ENCODE assay signal across 25 mouse cellular contexts in the genomic region with DNA sequence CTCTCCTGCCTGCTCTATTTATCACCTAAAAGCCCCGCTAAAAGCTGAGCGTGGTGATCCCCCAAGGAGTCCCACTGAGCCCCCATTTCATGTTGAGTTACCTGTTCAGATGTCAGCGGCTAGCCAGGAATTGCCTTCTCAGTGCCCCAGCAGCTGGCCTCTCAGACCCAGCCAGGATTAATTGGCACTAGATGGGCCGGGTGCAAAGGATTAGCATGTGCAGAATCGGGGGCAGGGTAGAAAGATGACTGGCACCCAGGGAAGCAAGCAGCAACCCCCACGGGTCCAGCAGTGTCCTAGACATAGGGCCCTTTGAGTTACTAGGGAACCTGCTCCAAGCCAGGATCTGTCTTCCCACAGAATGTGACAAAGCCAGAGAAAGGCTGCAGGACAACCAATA. TPM values are rescaled to one million over a fixed set of nuclear protein-coding genes. Genes with fewer than 3 reads are reported as not detected.
DNase-seq lines count a peak whose midpoint lies in the region; ATAC-seq and TF ChIP-seq lines count a peak whose summit lies in the region.
"Had no signal": no experiment of that assay in that cellular context is flagged by ENCODE, and none has a peak within 500 bp of the region (broad histone marks: within the 10 kb centered on the region; RNA-seq: fewer than 3 reads in every experiment).

Gene Cngb1, minus strand, starts transcription at position 155 of the 400 bp plus-strand sequence.

- H3K4me1 ChIP-seq in heart, embryonic 13.5 days, result 0 out of 2 replicates have a peak, but pooled peaks cover 8% of the 10 kb centered on the region
- H3K4me1 ChIP-seq in heart, embryonic 11.5 days (ENCODE audit: control insufficient read depth, insufficient read depth, low read length), result peaks cover 7% of the 10 kb centered on the region; the same call in 1 of the 2 replicates
- no peaks in the 10 kb centered on the region for H3K4me1 ChIP-seq in stomach, embryonic 15.5 days
- H3K4me1 ChIP-seq in stomach, postnatal 0 days (replicated peaks; ENCODE audit: control insufficient read depth, insufficient read depth), result no peaks in the 10 kb centered on the region
- H3K4me1 ChIP-seq in forebrain, embryonic 12.5 days, result peaks cover 14% of the 10 kb centered on the region
- H3K4me1 ChIP-seq: embryonic facial prominence, embryonic 13.5 days; embryonic facial prominence, embryonic 15.5 days had no signal

- H3K27me3 ChIP-seq in heart, embryonic 13.5 days (replicated peaks), result 0 out of 2 replicates have a peak, but pooled peaks cover 12% of the 10 kb centered on the region
- no peaks in the 10 kb centered on the region for H3K27me3 ChIP-seq in heart, embryonic 11.5 days (ENCODE audit: control insufficient read depth, insufficient read depth, low read length)
- H3K27me3 ChIP-seq in stomach, embryonic 15.5 days (replicated peaks), result no peaks in the 10 kb centered on the region
- no peaks in the 10 kb centered on the region for H3K27me3 ChIP-seq in stomach, postnatal 0 days (ENCODE audit: control insufficient read depth, insufficient read depth, low read length)
- no peaks in the 10 kb centered on the region for H3K27me3 ChIP-seq in forebrain, embryonic 12.5 days
- H3K27me3 ChIP-seq: embryonic facial prominence, embryonic 13.5 days; embryonic facial prominence, embryonic 15.5 days; forebrain, embryonic 15.5 days had no signal

- TF ChIP-seq CTCF in stomach, postnatal 0 days (IDR thresholded peaks at IDR 0.05; ENCODE audit: low read depth), result no peak

- H3K4me2 ChIP-seq in heart, embryonic 13.5 days, result no peak within 1 kb of the TSS
- no peak within 1 kb of the TSS for H3K4me2 ChIP-seq in heart, embryonic 11.5 days
- H3K4me2 ChIP-seq in stomach, embryonic 15.5 days, result no peak within 1 kb of the TSS
- H3K4me2 ChIP-seq in stomach, postnatal 0 days (replicated peaks; ENCODE audit: low read depth), result no peak within 1 kb of the TSS
- no peak within 1 kb of the TSS for H3K4me2 ChIP-seq in forebrain, embryonic 12.5 days
- H3K4me2 ChIP-seq: embryonic facial prominence, embryonic 13.5 days; embryonic facial prominence, embryonic 15.5 days; forebrain, embryonic 13.5 days; forebrain, embryonic 15.5 days had no signal

- H3K9me3 ChIP-seq in heart, embryonic 13.5 days, result no peaks in the 10 kb centered on the region
- no peaks in the 10 kb centered on the region for H3K9me3 ChIP-seq in heart, embryonic 11.5 days (replicated peaks; ENCODE audit: control insufficient read depth, low read length)
- no peaks in the 10 kb centered on the region for H3K9me3 ChIP-seq in stomach, embryonic 15.5 days
- H3K9me3 ChIP-seq in stomach, postnatal 0 days (ENCODE audit: control insufficient read depth, low read length), result no peaks in the 10 kb centered on the region
- no peaks in the 10 kb centered on the region for H3K9me3 ChIP-seq in forebrain, embryonic 12.5 days
- H3K9me3 ChIP-seq: embryonic facial prominence, embryonic 13.5 days; embryonic facial prominence, embryonic 15.5 days; forebrain, embryonic 10.5 days; forebrain, embryonic 13.5 days; forebrain, embryonic 15.5 days had no signal

- TF ChIP-seq EP300 in stomach, postnatal 0 days (optimal IDR thresholded peaks at IDR 0.05), result no peak

- 0 out of 2 replicates have a peak within 1 kb of the TSS, but pooled peaks have one; percentile 14 for H3K9ac ChIP-seq in heart, embryonic 13.5 days
- H3K9ac ChIP-seq in heart, embryonic 11.5 days (ENCODE audit: low read depth, low read length), result no peak within 1 kb of the TSS
- no peak within 1 kb of the TSS for H3K9ac ChIP-seq in stomach, embryonic 15.5 days
- no peak within 1 kb of the TSS for H3K9ac ChIP-seq in stomach, postnatal 0 days (ENCODE audit: low read length)
- H3K9ac ChIP-seq in forebrain, embryonic 12.5 days, result no peak within 1 kb of the TSS
- H3K9ac ChIP-seq: embryonic facial prominence, embryonic 13.5 days; embryonic facial prominence, embryonic 15.5 days; forebrain, embryonic 13.5 days; forebrain, embryonic 15.5 days had no signal

- WGBS in heart, embryonic 13.5 days, result 41% methylated on average over 6 of the region's 6 CpGs
- 36% methylated on average over 6 of the region's 6 CpGs for WGBS in heart, embryonic 11.5 days (ENCODE audit: insufficient replicate concordance)
- 40% methylated on average over 6 of the region's 6 CpGs for WGBS in stomach, embryonic 15.5 days
- 42% methylated on average over 6 of the region's 6 CpGs for WGBS in stomach, postnatal 0 days
- WGBS in forebrain, embryonic 12.5 days, result 47% methylated on average over 6 of the region's 6 CpGs

- no peak within 1 kb of the TSS for H3K4me3 ChIP-seq in heart, embryonic 13.5 days
- no peak within 1 kb of the TSS for H3K4me3 ChIP-seq in heart, embryonic 11.5 days (ENCODE audit: low read depth, low read length)
- H3K4me3 ChIP-seq in stomach, embryonic 15.5 days (replicated peaks), result no peak within 1 kb of the TSS
- no peak within 1 kb of the TSS for H3K4me3 ChIP-seq in stomach, postnatal 0 days (ENCODE audit: low read depth, low read length)
- no peak within 1 kb of the TSS for H3K4me3 ChIP-seq in forebrain, embryonic 12.5 days (replicated peaks)
- H3K4me3 ChIP-seq: embryonic facial prominence, embryonic 13.5 days; embryonic facial prominence, embryonic 15.5 days; erythroblast, embryonic 14.5 days; forebrain, embryonic 10.5 days; forebrain, embryonic 13.5 days; forebrain, embryonic 15.5 days had no signal

- H3K27ac ChIP-seq in heart, embryonic 13.5 days (replicated peaks), result no peak within 1 kb of the TSS
- no peak within 1 kb of the TSS for H3K27ac ChIP-seq in heart, embryonic 11.5 days (ENCODE audit: low read depth, low read length)
- 0 out of 2 replicates have a peak within 1 kb of the TSS, but pooled peaks have one; percentile 11 for H3K27ac ChIP-seq in stomach, embryonic 15.5 days
- no peak within 1 kb of the TSS for H3K27ac ChIP-seq in stomach, postnatal 0 days (replicated peaks)
- H3K27ac ChIP-seq in forebrain, embryonic 12.5 days, result no peak within 1 kb of the TSS
- H3K27ac ChIP-seq: embryonic facial prominence, embryonic 13.5 days; embryonic facial prominence, embryonic 15.5 days; forebrain, embryonic 10.5 days; forebrain, embryonic 13.5 days; forebrain, embryonic 15.5 days had no signal

- no peak for ATAC-seq in heart, embryonic 13.5 days (ENCODE audit: extremely low read depth, insufficient number of reproducible peaks, low FRiP score, low TSS enrichment)
- ATAC-seq in heart, embryonic 11.5 days (replicated peaks; ENCODE audit: insufficient number of reproducible peaks, low FRiP score, low TSS enrichment), result no peak
- no peak for ATAC-seq in stomach, embryonic 15.5 days (ENCODE audit: insufficient read depth, low FRiP score, low read depth)
- ATAC-seq in stomach, postnatal 0 days (ENCODE audit: low FRiP score, low TSS enrichment), result no peak
- ATAC-seq in hematopoietic stem cell, adult 5-6 weeks (replicated peaks in 1 of 2; ENCODE audit: insufficient read depth in 1 of 2, low FRiP score in 2 of 2, low TSS enrichment in 1 of 2, low read depth in 1 of 2, poor library complexity in 2 of 2, severe bottlenecking in 2 of 2), result no peak
- ATAC-seq in forebrain, embryonic 12.5 days (ENCODE audit: low FRiP score), result no peak
- ATAC-seq: forebrain, embryonic 13.5 days; forebrain, embryonic 15.5 days had no signal

- DNase-seq in stomach, postnatal 0 days (ENCODE audit: low spot score), result no peak
- peak; percentile 72 for DNase-seq in retina, postnatal 1 day
- no peak for DNase-seq in layer of hippocampus, adult 8-10 months (ENCODE audit: low spot score in 2 of 2)
- DNase-seq: adrenal gland, adult 2 months; adrenal gland, postnatal 10 days; adrenal gland, postnatal 25 days; cerebellum, adult 11 months; cerebellum, adult 18-20 months; cerebellum, adult 8-10 months; cerebellum, adult 9-11 months; cerebellum, postnatal 14 days; cerebellum, postnatal 36 days; embryo, embryonic 11 days had no signal

- no peaks in the 10 kb centered on the region for H3K36me3 ChIP-seq in heart, embryonic 13.5 days
- H3K36me3 ChIP-seq in heart, embryonic 11.5 days (ENCODE audit: control insufficient read depth, insufficient read depth, low read length), result no peaks in the 10 kb centered on the region
- H3K36me3 ChIP-seq in stomach, embryonic 15.5 days, result no peaks in the 10 kb centered on the region
- no peaks in the 10 kb centered on the region for H3K36me3 ChIP-seq in stomach, postnatal 0 days (ENCODE audit: control insufficient read depth, insufficient read depth, low read length)
- H3K36me3 ChIP-seq in forebrain, embryonic 12.5 days (replicated peaks), result no peaks in the 10 kb centered on the region
- H3K36me3 ChIP-seq: embryonic facial prominence, embryonic 13.5 days; embryonic facial prominence, embryonic 15.5 days; forebrain, embryonic 10.5 days; forebrain, embryonic 15.5 days had no signal

RNA-seq across cellular contexts. Expression of gene Cngb1, which starts in this region (rescaled TPM):
- polyA plus RNA-seq in heart, embryonic 13.5 days (2015; fragmentation: Nextera tagmentation; extraction: Ambion mirVana), result 0.47 and 0.55 TPM in 2 replicates
- 0.82 TPM in 1 of 2 replicates, not detected in the other for polyA plus RNA-seq in heart, embryonic 11.5 days (2014; fragmentation: Nextera tagmentation; extraction: Ambion mirVana)
- polyA plus RNA-seq in stomach, embryonic 15.5 days (2015; fragmentation: Nextera tagmentation; extraction: Ambion mirVana), result 0.59 and 1.1 TPM in 2 replicates
- 0.69 and 1.1 TPM in 2 replicates for polyA plus RNA-seq in stomach, postnatal 0 days (2015; fragmentation: Nextera tagmentation; extraction: Ambion mirVana)
- total RNA-seq in hematopoietic stem cell, adult 5-6 weeks (2017), result 7.8 and 18.6 TPM in 2 replicates
- under 1 TPM; 0.61 to 0.93 (median 0.63) TPM for total RNA-seq in layer of hippocampus, adult 8-10 months (2022)
- 0.38 and 0.40 TPM in 2 replicates for polyA plus RNA-seq in forebrain, embryonic 12.5 days (2016; fragmentation: Nextera tagmentation; extraction: Ambion mirVana)
- total RNA-seq: MEL had no signal
- polyA plus RNA-seq: erythroblast, embryonic 14.5 days had no signal
